Mouse (Mus musculus) T-cell, adult 66 days (primary cell): Measurements from ENCODE around the gene A730061H03Rik. TPM values are rescaled to one million over a fixed set of nuclear protein-coding genes. Genes with fewer than 3 reads are reported as not detected.

ENCODE experiments used
- total RNA-seq, 2 experiments: library from RNA; stranded (reverse); gene quantifications; 3 replicates in 1 of 2; 4 replicates in 1 of 2; pipeline ENCODE4 v1.2.4; 2023

Gene A730061H03Rik
- total RNA-seq = 1 to 10 TPM; 4.9 to 6.6 TPM

DNA sequence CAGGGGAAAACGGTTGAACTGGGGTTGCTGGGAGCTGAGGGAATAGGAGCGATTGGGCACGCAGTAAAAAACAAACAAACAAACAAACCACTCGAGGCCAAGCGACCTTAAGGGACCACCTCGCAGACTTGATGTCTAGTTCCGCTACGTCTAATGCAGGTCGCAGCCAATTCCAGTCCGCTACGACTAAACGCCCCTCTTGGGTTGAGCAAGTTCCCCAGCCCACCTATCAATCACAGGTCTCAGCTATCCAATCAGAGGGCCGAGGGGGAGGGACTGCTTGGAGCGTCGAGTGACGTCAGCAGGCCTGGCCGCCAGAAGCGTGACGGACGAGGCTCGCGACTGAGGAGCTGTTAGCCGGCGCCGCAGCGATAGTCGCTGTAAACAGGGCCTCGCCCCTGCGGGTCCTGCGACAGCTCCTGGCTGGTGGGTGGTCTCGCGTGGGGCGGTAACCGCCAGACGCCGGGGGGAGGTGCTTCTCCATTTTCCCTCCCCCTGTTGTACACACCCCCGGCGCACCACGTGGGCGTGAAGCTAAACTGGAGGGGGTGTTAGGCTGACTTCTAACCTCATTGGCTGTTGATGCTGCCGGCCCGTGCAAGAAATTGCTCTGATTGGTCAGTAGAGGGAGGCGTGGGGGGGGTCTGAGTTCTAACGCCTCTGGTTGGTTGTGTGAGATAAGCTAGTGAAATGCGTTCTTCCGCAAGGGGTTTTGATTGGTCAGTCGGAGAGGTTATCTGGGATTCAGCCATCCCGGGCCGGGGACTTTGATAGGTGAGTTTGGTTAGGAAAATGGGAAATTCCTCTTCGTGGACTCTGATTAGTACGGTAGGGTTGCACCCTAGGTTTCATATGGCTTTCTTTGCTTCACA lies at the start of gene A730061H03Rik:
Gene A730061H03Rik (minus strand): TSS at position 205 of the 872 bp plus-strand sequence.

GRCm38 (mm10) chr14:55603271-55603632 lies 43.0 kb upstream of the A730061H03Rik start, which contains the start of gene Irf9:
Gene Irf9 (plus strand): TSS chr14:55603571.

GRCm38 (mm10) chr14:55591331-55591891 lies 31.2 kb upstream of the A730061H03Rik start, which contains the start of gene Rnf31:
Gene Rnf31 (plus strand): TSS chr14:55591708.

GRCm38 (mm10) chr14:55590748-55591330 lies 30.6 kb upstream of the A730061H03Rik start, which contains the start of gene Psme2:
Gene Psme2 (minus strand): TSS chr14:55591113.

DNA sequence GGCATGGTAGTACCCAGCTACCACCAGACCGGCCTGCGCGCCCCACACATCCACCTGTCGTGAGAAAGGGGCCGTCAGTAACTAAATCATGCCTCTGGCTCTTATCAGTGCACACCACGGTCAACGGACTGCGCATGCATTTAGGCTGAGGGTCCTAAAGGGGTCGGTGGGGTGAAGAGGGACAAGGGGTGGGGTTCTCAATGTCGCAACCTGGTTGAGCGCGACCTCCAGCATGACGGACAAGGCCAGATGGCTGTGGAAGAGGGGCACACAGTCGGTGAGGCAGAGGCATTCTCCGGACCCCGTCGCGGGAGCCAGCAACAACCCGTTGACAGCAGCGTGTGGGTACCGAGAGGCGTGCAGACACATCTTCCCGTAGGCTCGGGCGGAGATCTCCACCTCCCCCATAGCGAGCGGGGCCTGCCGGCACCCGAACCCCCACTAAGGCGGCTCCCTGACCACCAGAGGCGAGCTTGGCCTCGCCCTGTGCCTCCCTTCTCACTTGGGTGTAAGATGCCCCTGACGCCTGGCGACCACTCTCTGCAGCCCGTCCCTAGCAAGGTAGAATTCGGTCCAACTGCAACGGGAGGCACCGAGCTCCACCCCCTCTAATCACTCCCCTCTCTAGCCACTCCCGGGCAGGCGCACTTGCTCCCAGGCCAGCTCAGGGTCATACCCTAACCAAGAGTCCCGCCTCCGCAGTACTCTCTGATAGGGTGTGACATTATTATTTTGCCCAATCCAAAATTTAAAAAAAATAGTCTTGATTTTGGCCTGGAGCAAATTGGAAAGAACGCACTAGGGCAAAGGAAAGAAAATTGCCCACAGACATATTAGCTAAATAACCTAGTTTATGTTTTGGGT lies 24.7 kb upstream of the A730061H03Rik start, which contains the start of gene Emc9:
Gene Emc9 (minus strand): TSS at position 601 of the 864 bp plus-strand sequence.

GRCm38 (mm10) chr14:55577871-55578667 lies 17.9 kb upstream of the A730061H03Rik start, which contains the start of gene Psme1:
Gene Psme1 (plus strand): TSS chr14:55578123.

DNA sequence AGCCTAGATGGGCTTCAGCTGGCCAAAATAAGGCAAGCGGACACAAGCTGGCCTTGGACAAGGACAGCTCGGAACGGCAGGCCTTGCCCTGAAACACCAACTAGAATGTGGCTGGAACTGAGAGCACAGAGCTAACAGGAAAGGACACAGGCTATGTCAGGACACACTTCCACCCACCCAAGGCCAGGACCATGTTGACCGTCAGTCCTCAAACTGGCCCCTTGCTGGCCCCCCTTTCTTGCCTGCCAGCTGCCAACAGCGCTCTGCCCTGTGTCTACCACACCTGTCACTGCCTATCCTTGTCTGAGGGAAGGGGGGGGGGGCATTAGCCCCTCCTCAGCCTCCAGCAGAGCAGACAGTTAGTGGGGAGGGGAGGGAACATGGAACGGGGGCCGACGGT lies 15.1 kb upstream of the A730061H03Rik start, which contains the start of gene Fitm1:
Gene Fitm1 (plus strand): TSS at position 316 of the 400 bp plus-strand sequence.

GRCm38 (mm10) chr14:55559799-55560201 lies 406 bp downstream of the A730061H03Rik start, which contains the start of gene Dcaf11:
Gene Dcaf11 (plus strand): TSS chr14:55560006.

DNA sequence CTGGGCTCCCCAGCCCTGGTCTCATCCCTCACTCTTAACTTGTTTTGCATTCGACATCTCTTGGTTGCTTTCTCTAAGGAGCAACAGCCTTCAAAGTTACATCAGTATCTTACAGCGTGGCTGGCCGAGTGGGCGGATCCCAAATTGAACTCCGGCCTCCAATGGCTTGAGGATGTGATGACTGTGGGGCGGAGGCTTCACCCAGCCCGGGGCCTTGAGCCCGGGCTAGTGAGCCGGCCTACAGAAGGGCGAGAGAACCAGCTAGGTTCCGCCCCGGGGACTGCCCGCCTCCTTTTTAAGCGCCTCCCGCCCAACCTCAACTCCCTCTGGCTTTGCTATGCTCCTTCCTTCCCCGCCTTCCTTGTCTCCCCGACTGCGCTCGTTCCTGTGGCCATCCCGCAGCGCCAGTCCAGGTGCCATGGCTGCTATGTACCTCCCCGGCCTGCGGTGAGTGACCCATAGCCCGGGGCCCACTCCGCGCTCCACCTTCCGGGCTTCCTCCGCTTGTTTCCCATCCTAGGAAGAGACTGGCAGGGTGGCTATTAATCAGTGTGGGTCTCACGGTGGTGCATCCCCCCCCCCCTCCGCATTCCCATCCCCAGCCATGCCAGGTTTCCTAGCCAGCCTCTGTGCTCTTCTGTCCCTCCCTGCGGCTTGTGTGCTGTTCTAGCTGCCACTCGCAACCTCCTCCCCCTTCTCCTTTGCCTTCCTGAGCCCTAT lies 20.0 kb downstream of the A730061H03Rik start, which contains the start of gene Pck2:
Gene Pck2 (plus strand): TSS at position 200 of the 720 bp plus-strand sequence.

GRCm38 (mm10) chr14:55524785-55525184 lies 35.4 kb downstream of the A730061H03Rik start, which contains the start of gene Nrl:
Gene Nrl (minus strand): TSS chr14:55524981.

GRCm38 (mm10) chr14:55510125-55510731 lies 50.0 kb downstream of the A730061H03Rik start, which contains the start of gene Cpne6:
Gene Cpne6 (plus strand): TSS chr14:55510445.

Other genes with a start within 250 kb of the A730061H03Rik start
- gene Dhrs4, start 81.6 kb downstream of the A730061H03Rik start, total RNA-seq = 10 to 100 TPM; 23.0 to 26.3 TPM
- gene Carmil3, start 69.8 kb downstream of the A730061H03Rik start, total RNA-seq = under 1 TPM; 0.64 to 0.68 TPM
- not detected for gene Cpne6, start 50.0 kb downstream of the A730061H03Rik start, total RNA-seq
- gene Nrl, start 35.4 kb downstream of the A730061H03Rik start, total RNA-seq = not detected
- gene Pck2, start 20.1 kb downstream of the A730061H03Rik start, total RNA-seq = 10 to 100 TPM; 12.3 to 20.4 TPM
- 10 to 100 TPM; 73.6 to 74.9 TPM for gene Dcaf11, start 400 bp downstream of the A730061H03Rik start, total RNA-seq
- gene Fitm1, start 15.2 kb upstream of the A730061H03Rik start, total RNA-seq = not detected
- gene Psme1, start 17.7 kb upstream of the A730061H03Rik start, total RNA-seq = 100 to 1,000 TPM; 310 to 383 TPM
- 10 to 100 TPM; 23.4 to 24.2 TPM for gene Emc9, start 24.9 kb upstream of the A730061H03Rik start, total RNA-seq
- 100 to 1,000 TPM; 462 to 464 TPM for gene Psme2, start 30.7 kb upstream of the A730061H03Rik start, total RNA-seq
- gene Rnf31, start 31.3 kb upstream of the A730061H03Rik start, total RNA-seq = 100 to 1,000 TPM; 112 to 116 TPM
- gene Irf9, start 43.2 kb upstream of the A730061H03Rik start, total RNA-seq = 100 to 1,000 TPM; 104 to 137 TPM
- gene Rec8, start 57.6 kb upstream of the A730061H03Rik start, total RNA-seq = 1 to 10 TPM in 1 of 2 experiments, not detected in 1; 1.3 TPM
- 10 to 100 TPM; 70.5 to 88.4 TPM for gene Ipo4, start 75.6 kb upstream of the A730061H03Rik start, total RNA-seq
- 1 to 10 TPM; 4.0 to 4.6 TPM for gene Gm49378, start 77.5 kb upstream of the A730061H03Rik start, total RNA-seq
- 10 to 100 TPM; 43.9 to 52.9 TPM for gene Tm9sf1, start 83.4 kb upstream of the A730061H03Rik start, total RNA-seq
- 1 to 10 TPM; 4.1 to 5.9 TPM for gene Tssk4, start 89.8 kb upstream of the A730061H03Rik start, total RNA-seq
- gene Mdp1, start 100.1 kb upstream of the A730061H03Rik start, total RNA-seq = 10 to 100 TPM; 44.5 to 56.7 TPM
- 10 to 100 TPM; 19.3 to 25.8 TPM for gene Gmpr2, start 111.5 kb upstream of the A730061H03Rik start, total RNA-seq
- gene Nedd8, start 111.7 kb upstream of the A730061H03Rik start, total RNA-seq = 100 to 1,000 TPM; 182 to 187 TPM
- gene Tinf2, start 121.4 kb upstream of the A730061H03Rik start, total RNA-seq = 100 to 1,000 TPM in 1 of 2 experiments, 10 to 100 TPM in 1; 94.4 to 113 TPM
- 1 to 10 TPM; 4.4 to 4.9 TPM for gene Tgm1, start 153.5 kb upstream of the A730061H03Rik start, total RNA-seq
- gene Rabggta, start 161.9 kb upstream of the A730061H03Rik start, total RNA-seq = 100 to 1,000 TPM in 1 of 2 experiments, 10 to 100 TPM in 1; 82.0 to 104 TPM
- 10 to 100 TPM; 16.5 to 19.4 TPM for gene Dhrs1, start 185.3 kb upstream of the A730061H03Rik start, total RNA-seq
- gene Nop9, start 185.3 kb upstream of the A730061H03Rik start, total RNA-seq = 10 to 100 TPM; 31.3 to 38.2 TPM
- gene Cideb, start 198.1 kb upstream of the A730061H03Rik start, total RNA-seq = not detected
- 1 to 10 TPM; 1.4 to 1.5 TPM for gene Ltb4r2, start 201.0 kb upstream of the A730061H03Rik start, total RNA-seq
- under 1 TPM; 0.52 to 0.95 TPM for gene Ltb4r1, start 205.6 kb upstream of the A730061H03Rik start, total RNA-seq
- gene Adcy4, start 223.7 kb upstream of the A730061H03Rik start, total RNA-seq = 1 to 10 TPM in 1 of 2 experiments, under 1 TPM in 1; 0.15 to 1.0 TPM
- gene Ripk3, start 228.5 kb upstream of the A730061H03Rik start, total RNA-seq = 10 to 100 TPM; 55.9 to 66.9 TPM